In genomic region chr13:64064276-64064675, GRCm38 (mm10) we compare ENCODE assay signal across 17 mouse cellular contexts. TPM values are rescaled to one million over a fixed set of nuclear protein-coding genes. Genes with fewer than 3 reads are reported as not detected.
A peak's percentile ranks its signal among the peaks of the same experiment; 100 is the strongest.
DNase-seq lines count a peak whose midpoint lies in the region; ATAC-seq lines count a peak whose summit lies in the region.
"Had no signal": no experiment of that assay in that cellular context is flagged by ENCODE, and none has a peak within 500 bp of the region (broad histone marks: within the 10 kb centered on the region; RNA-seq: fewer than 3 reads in every experiment).

No protein-coding gene starts in this region.

- ATAC-seq in megakaryocyte progenitor cell, adult 5-6 weeks (replicated peaks; ENCODE audit: poor library complexity), result no peak
- ATAC-seq: forebrain, embryonic 14.5 days; hindbrain, embryonic 16.5 days; inflammation-experienced regulatory T-cells, adult 6 months; intestine, postnatal 0 days had no signal

- DNase-seq in cerebellum, postnatal 10 days, result peak; percentile 11 to 12
- no peak for DNase-seq in cerebellum, adult 18-20 months
- peak; percentile 19 to 20 for DNase-seq in kidney, postnatal 36 days
- DNase-seq in kidney, adult 18-20 months, result no peak
- DNase-seq in brain, adult 2 months (ENCODE audit: low read depth, low spot score), result peak; percentile 3
- DNase-seq in Muller cell, postnatal 12 days (ENCODE audit: inconsistent ontology term), result no peak
- DNase-seq: cerebellum, adult 8-10 months; gastrocnemius, postnatal 36 days; heart, adult 11 months; heart, postnatal 4 days had no signal

RNA-seq across cellular contexts. Expression of gene Hsd17b3, which starts 24.8 kb away (rescaled TPM):
- total RNA-seq in megakaryocyte progenitor cell, adult 5-6 weeks (2015), result not detected in 2 replicates
- total RNA-seq in megakaryocyte progenitor cell, adult 5-6 weeks (2017), result not detected in 2 replicates
- total RNA-seq: CH12.LX; gastrocnemius, adult 8-10 months; gastrocnemius, postnatal 36 days; heart, postnatal 4 days had no signal

Comparison
In these comparisons a context has a peak if more than half of its experiments do, and no peak if none do; other contexts are left out.
1. DNase-seq: peak in cerebellum, postnatal 10 days (2 of 2), kidney, postnatal 36 days (2 of 2) and brain, adult 2 months (single experiment); none in cerebellum, adult 18-20 months (0 of 2), kidney, adult 18-20 months (single experiment) and Muller cell, postnatal 12 days (single experiment).